Mouse (Mus musculus) kidney, adult 11 months (tissue): ENCODE data around the gene Epgn.

ENCODE experiments used
- DNase-seq: peaks from one replicate; pipeline ENCODE4 v3.0.0; 2022

Epgn gene

DNA sequence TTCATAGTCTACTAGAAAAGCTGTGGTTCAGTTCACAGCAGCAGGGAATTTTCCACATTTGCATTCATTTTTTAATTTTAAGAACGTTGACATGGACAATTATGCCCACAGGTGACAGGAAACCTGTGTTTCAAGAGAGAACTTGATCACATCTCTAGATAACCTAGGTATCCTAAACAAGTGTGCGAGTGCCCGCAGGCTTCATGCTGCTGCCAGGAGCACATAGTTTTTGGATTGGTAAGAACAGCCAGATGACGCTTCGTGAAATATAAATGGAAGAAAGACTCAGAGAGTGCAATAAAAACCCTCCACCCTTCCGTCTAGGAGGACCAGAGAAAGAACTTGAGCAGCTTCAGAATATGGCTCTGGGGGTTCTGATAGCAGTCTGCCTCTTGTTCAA is at the start of gene Epgn:
TSS of gene Epgn (plus strand) at position 301 of the 400 bp plus-strand sequence.
- no peak for DNase-seq

DNA sequence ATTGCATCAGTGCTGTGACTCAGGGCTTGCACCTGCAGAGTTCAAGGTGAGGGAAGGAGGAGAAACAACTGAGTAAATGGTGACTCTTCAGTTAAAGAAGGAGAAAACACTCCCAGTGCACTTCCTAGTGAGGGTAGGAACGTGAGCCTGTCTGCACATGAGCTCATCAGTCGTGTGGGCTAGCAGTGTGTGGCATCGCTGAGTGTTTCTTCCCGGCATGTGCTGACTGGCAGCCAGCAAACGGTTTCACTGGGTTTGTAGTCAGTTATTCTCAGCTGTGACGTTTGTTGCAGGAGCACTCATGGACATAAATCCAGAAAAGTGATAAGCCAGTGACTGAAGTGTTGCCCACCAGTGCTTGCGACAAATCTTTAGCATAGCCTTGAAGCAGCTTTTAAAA is 47.0 kb upstream of the Epgn start:
- no peak for DNase-seq

DNA sequence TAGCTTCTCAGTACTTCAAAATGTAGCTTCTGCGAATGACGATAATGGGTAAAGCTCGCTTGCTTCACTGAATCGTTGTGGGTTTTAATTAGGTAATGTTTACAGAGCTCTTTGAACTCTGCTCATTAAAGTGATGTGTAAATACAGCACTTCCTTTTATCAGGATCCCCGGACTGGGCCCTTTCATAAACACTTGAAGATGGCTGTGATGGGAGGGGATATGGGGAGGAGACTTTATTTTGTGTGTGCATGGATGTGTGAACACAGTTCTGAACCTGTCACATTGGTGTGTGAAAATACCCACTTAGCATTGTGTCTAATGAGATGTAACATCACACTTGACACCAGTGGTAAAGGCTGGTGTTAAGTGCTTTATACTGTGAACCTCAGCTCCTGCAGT is 39.7 kb upstream of the Epgn start:
- no peak for DNase-seq

DNA sequence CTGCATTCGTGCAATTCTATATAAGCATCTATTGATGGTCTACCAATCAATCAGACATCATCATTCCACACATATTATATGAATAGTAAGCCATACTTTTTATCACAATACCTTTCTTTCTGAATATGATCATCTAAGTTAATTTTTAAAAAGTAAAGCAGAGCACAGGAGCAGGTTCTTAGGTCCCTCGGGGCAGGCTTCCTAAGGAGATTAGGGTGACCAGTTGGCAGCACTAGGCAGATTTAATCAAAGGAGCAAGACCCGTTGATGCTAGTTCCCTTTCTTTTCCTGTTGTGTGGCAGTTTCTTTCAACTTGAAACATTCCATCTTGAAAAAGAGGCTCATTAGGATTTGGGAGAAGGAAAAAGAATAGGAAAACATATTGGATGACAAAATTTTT is 39.1 kb upstream of the Epgn start:
- DNase-seq: no peak

DNA sequence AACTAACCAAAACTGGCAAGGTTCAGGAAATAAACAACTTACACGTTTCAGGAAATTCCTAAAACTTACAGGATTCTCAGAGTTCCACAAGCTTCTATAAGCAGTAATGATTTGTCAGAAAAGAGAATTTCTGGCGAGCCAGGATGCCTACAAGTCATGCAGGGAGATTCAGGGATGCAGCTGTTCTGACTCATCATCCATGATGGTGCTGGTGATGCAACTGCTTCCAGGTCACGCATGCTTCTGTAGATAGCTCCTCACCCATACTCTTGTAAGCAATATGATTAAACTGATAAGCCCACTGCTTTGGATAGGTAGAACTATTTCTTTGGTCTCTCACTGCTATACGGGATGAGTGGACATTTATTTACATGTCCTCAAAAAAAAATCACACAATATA is 38.7 kb upstream of the Epgn start:
- no peak for DNase-seq

DNA sequence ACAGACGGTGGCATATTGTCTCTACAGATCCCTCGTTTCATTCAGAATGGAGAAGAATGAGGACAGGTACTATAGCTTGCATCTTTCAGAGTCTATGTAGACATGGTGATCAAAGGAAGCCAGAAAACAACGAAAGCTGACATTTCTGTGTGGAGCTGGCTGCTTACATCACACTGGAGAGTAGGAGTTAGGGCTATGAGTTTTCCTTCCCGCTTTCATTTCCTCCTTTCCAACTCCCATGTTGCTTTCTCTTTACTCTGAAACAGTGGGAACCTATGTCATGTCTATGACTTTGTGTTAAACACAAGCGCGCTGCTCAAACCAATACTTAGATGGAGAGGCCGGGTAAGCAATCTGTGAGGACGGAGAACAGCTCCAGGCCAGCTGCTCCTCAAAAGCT is 27.3 kb upstream of the Epgn start:
- no peak for DNase-seq

DNA sequence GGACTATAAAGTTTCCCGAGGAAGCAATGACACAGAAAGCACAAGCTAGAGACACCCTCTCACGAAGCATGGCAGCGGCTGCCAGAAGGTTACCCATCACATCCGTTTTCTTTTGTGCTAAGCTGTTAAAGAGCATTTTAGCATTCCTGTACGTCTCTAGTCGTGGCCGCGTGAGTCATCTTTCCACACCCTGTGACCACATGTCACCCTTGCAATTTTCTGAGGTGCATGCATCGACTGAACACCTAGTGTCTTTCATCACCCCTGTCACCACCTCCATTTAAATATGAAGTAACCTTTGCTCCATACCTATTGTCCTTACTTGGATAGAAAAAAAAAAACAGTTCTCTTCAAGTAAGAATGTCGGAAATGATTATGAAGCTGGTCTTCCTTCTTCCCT is 12.0 kb upstream of the Epgn start:
- no peak for DNase-seq

DNA sequence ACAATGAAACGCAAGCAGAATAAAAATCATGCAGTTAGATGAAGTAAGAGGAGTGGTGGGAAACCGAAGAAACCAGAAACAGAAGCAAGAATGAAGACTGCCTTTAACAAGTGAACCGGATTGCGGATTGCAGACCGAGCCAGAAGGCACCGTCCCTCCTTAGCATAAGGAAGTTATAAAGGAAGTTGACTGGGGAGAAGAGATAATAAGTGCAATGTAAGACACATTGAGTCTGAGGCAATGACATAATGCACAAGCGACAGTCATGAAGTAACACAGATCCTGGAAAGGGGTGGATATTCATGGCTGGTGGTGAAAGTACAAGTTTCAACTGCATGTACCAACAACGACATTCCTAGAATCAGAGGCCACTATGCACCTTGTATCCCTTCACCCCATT is 4.2 kb upstream of the Epgn start:
- DNase-seq: no peak

DNA sequence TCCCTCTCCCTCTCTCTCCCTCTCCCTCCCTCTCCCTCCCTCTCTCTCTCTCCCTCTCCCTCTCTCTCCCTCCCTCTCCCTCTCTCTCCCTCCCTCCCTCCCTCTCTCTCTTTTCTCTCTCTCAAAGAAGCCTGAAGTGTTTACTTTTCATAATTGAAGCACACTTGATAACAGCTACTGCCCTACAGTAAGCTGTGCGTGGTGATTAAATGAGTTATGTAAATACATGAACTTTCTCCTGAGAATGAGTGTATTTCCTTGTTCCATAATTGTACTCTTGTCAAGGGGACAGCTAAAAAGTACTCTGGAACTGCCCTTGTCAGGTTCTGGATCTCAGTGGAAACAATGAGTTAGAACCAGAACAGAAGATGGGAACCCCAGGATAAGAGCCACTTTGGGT is 576 bp downstream of the Epgn start:
- no peak for DNase-seq

DNA sequence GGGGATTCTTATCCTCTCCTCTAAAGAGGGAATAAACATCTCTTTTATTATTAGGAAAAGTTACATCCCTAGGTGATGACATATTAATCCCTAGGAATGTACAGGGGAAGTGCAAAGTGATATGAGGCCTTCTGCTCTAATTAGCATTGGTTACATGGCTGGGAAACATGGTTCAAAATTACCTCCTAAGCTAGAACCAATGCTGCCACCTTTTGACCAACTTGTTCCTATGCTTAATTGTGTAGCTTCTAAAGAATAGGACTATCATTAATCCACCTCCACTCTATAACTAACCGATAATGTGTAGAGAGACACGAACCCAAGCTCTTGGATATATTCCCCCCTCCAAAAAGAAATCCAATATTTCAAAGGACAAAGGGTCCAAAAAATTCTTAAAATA is 3.4 kb downstream of the Epgn start:
- DNase-seq: no peak

DNA sequence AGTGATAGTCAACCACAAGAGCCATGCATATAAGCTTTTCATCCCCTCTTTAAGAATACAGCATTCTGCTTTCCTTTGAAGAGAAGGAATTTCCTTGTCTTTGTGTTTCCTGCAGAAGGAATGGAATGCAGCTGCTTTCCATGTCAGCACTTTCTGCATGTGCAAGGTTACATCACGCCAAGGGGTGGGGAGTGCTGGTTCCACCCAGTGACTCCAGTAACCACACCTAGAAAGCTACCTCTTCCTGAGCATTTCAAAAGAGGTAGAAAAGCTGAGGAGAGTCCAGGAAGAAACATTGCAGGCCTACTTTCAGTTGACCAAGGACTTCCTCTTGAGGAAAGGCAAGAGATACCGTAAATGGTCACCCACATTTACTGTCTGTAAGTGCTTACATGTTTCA is 8.1 kb downstream of the Epgn start:
- DNase-seq: no peak

DNA sequence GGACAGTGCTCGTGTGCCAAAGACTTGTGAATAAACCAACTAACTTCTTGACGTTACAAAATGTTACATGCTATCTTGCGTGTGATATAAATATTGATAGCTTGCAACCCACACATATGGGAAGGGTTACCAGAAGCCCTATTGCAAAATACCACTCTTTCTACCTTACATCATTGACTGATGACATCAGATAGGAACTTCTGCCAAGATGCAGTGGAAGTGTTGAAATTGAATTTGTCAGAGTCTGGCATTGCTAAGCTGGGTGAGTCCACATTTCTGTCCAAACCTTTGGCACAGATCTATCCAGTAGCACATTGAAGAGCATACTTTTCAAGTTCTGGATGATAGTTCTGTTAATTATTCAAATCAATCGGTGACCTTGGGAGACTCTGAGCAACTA is 9.4 kb downstream of the Epgn start:
- DNase-seq: no peak

DNA sequence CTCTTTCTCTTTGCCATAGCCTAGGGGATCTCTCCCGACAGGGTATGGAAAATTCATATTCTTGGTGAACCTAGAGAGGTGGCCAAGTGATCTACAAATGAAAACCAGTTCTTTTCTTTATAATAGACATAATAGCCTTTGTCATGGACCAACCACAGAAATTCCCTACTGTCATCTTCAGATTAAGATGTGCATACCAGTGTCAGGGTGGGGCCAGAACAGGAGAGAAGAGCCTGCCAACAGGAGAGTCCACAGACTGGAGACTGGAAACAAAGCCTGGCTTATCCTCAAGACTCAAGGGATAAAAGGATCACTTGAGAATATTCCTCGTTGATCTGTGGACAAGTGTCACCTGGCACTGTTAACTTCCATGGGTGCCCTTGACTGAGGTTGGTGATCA is 10.5 kb downstream of the Epgn start:
- DNase-seq: no peak

DNA sequence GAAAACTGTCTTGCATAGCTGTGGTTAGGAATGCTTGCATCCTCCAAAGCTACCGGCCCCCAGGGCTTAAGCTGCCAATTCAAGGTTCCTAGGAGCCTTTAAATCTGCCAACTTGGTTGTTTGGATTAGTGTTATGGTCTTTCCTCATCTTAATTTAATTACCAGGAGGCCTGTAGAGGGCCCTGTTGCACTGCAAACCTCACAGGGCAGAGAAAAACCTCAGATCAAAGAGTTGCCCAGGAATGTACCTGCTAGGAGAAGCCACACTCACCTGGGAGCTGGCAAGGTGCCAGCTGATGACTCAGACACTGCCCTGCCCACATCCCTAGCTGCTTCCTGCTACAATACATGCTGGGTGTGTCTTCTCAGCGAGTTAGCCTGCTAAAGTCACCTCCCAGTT is 11.3 kb downstream of the Epgn start:
- DNase-seq: peak; percentile 40

DNA sequence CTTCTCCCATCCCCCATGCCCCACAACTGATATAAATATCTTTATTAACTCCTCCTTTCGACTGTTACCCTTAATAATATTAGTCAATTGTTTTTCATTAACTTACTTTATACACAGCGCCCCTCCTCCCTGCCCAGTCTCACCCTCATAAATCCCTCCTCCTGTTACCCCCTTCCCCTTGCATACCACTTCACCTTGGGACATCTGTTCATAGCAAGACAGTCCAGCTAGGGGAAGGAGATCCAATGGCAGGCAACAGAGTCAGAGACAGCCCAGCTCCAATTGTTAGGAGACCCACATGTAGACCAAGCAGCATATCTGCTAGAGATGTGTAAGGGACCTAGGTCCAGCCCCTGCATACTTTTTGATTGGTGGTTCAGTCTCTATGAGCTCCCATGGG is 11.7 kb downstream of the Epgn start:
- no peak for DNase-seq

DNA sequence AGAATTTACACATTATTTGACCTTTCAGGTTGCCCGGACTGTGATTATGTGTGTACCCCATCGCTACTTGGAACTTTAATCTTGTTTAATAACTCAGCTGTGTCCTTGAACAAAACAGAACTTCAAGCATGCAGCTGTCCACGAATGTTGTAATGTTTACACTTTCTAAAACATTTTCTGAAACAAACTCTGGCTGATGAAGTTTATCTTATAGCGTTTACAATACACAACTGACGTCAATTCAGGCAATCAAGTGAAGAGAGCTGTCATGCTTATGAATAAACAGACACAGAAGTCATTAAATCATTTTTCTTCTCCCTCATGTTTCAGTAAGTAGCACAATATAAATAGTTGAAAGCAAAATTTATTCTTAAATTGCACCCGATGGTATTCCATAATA is 20.7 kb downstream of the Epgn start:
- no peak for DNase-seq

DNA sequence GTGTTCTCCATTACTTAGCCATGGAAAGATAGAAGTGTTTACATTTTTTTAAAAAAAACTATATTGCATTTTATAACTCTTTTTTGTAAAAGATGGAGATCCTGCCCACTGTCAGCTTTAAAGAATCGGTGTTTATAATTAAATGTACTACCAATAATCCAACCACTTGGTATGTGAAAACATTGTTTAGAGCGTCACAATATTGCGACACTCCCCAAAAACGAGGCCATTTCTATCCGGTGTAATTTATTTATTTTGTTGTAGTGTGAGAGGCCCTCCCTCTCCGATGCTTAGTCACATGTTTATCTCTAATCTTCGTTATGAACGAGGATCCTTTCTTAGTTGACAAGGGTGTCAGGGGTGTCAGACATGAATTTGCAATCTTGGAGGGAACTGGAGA is 21.1 kb downstream of the Epgn start:
- DNase-seq: no peak

DNA sequence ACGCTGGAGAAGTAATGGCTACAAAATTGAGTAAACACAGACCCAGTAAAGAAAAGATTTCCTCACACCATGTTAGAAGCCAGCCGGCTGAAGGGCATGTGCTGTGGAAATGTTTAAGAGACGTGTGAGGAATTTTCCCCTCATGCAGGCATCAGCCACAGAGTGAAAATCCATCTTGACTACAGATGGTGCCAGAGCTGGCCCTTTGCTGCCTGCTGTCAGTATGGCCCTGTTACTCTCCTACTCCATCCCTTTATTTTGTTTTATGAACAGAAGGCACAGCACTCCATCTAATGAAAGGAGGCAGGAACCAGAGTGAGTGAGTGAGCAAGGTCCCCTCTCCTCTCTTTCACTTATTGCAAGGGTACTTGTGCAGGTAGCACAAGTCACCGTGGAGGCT is 45.1 kb downstream of the Epgn start:
- DNase-seq: no peak

DNA sequence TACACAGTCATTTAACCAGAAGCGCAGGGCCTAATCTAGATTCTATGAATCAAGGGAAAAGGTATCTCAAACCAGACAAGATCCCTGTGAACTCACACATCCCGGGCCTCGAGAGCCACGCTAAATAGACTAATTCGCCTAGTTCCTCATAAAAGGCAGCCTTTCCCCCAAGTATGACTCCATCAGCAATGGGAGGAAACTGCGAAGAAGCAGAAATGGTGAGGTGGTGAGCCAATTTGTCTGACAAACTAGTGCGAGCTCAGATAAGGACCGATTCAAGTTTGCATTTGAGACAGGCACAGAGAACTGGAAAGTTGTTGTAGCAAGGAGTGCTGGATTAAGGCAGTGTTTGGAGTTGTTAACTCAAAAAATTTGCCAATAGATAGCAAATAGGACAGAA is 46.4 kb downstream of the Epgn start:
- no peak for DNase-seq

DNA sequence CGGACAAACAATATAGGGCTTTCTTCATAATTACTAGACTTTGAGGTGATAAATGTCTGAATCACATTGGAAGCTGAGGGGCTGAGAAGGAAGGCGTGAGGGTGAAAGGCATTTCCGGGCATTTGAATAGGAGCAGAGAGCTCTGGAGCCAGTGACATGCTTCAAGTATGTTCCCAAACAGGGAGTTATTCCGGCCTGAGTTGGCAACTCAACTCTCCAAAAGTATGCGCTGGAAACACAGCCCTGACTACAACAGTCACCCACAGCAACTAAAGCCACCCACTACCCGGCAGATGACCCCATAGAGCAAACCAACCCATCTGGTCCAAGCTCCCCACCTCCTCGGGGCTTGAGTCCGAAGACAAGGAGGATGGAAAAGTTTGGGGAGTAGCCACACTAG is 46.8 kb downstream of the Epgn start:
- no peak for DNase-seq

DNA sequence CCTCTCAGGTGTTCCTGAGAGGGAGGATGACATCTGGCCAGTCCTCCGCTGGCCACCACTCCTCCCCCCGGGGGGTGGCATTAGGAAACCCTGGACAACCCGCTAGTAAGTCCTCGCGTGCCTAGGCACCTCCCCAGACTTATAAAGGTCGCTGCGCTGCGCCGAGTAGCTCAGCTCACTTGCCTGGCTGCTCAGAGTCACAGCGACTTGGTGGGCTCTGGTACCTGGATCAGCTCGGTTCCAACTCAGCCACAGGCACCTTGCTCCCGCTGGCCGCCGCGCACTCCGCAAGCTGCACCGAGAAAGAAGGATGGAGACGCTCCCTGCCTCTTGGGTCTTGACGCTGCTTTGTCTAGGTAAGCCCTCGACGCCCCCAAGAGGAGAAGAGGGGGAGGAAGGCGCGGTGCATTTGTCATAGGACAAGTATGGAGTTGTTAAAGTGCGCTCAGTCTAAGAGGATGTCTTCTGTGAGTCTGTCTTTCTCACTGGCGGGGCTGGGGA is 47.2 kb downstream of the Epgn start, which contains the start of gene Ereg:
TSS of gene Ereg (plus strand) at position 173 of the 501 bp plus-strand sequence.
- DNase-seq: no peak

DNA sequence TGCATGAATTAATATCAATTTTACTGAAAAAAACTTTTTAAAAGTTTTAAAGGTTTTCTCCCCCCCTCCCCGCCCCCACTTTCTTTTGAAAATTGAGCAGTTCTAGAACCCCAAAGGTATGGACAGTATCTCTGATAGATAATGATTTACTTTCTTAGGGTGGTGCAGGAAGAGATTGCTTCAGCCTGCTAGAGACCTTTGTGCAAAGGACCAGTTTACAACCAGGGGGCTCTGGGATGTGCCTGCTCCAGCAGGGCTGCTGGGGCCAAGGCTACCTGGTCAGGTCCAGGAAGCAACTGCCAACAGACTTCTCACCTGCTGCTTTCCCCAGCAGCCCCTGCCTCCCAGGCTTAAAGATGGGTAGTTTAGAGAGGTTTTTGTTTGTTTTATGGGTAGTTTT is 47.8 kb downstream of the Epgn start:
- no peak for DNase-seq

DNA sequence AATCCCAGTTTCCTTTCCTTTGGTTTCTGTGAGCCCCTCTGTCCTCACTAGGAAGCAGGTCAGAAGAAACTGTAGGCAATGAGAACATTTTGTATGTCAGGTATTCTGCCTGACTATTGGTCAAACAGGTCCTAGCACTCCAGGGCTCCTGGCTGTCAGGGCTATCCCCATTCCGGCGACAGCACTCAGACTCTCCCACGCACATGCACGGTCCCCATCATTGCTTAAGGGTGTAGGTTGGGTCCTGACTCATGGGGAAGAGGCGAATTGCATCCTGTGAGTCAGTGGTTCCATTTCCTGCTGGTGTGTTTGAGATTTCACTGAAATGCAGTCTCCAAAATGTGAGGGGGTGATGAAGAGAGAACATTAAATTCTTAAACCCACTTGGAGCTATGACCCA is 55.8 kb downstream of the Epgn start:
- DNase-seq: no peak
